Comparison of ENCODE assay signal across 24 mouse cellular contexts in the genomic region with DNA sequence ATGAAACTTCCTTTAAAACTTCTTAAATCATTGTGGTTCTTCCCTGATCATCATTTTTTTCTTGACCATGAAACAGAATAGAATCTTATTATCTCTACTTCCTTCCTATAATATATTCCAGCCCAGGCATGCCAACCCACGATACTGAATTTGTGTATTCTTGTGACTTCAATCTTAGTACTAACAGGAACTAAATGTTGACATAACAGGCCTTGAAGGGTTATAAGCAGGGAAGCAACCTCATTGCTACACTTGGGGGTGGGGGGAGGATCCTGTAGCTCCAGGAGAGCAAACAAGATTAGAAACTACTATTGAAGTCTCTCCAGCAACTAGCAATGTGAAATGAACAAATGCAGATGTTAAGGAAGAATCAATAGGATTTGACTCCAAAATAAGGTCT.
A peak's percentile ranks its signal among the peaks of the same experiment; 100 is the strongest.
DNase-seq lines count a peak whose midpoint lies in the region; ATAC-seq and TF ChIP-seq lines count a peak whose summit lies in the region.
"Had no signal": no experiment of that assay in that cellular context is flagged by ENCODE, and none has a peak within 500 bp of the region (broad histone marks: within the 10 kb centered on the region; RNA-seq: fewer than 3 reads in every experiment).

No protein-coding gene starts in this region.

- H3K27me3 ChIP-seq in lung, embryonic 14.5 days (ENCODE audit: insufficient read depth, low read length), result no peaks in the 10 kb centered on the region
- H3K27me3 ChIP-seq in forebrain, embryonic 12.5 days, result peaks cover 16% of the 10 kb centered on the region
- H3K27me3 ChIP-seq in midbrain, embryonic 16.5 days (ENCODE audit: control insufficient read depth, insufficient read depth, low read depth, low read length), result peaks cover 3% of the 10 kb centered on the region; the same call in 1 of the 2 replicates
- H3K27me3 ChIP-seq: CH12.LX had no signal

- peak; percentile 1 for DNase-seq in lung, embryonic 14.5 days
- no peak for DNase-seq in lung, postnatal 4 days
- DNase-seq in lung, postnatal 10 days, result peak; percentile 18
- DNase-seq in lung, postnatal 25 days (ENCODE audit: low spot score), result peak; percentile 27
- DNase-seq: adrenal gland, adult 8-10 months; adrenal gland, postnatal 14 days; adrenal gland, postnatal 36 days; B cell, adult 2 months; cerebellum, adult 11-12 months; cerebellum, adult 2 months; cerebellum, adult 9-10 months; cerebellum, postnatal 10 days; cerebellum, postnatal 25 days had no signal

- TF ChIP-seq CTCF in lung, embryonic 14.5 days (IDR thresholded peaks at IDR 0.05; ENCODE audit: low read depth), result no peak

- H3K27ac ChIP-seq in lung, embryonic 14.5 days (ENCODE audit: low read depth), result no peak overlapping the region
- no peak overlapping the region for H3K27ac ChIP-seq in forebrain, embryonic 12.5 days
- H3K27ac ChIP-seq in midbrain, embryonic 16.5 days (ENCODE audit: low read length), result no peak overlapping the region
- H3K27ac ChIP-seq: embryonic facial prominence, embryonic 10.5 days; embryonic facial prominence, embryonic 12.5 days had no signal

- no peak overlapping the region for H3K4me3 ChIP-seq in lung, embryonic 14.5 days (ENCODE audit: low read depth, low read length)
- H3K4me3 ChIP-seq in forebrain, embryonic 12.5 days (replicated peaks), result no peak overlapping the region
- no peak overlapping the region for H3K4me3 ChIP-seq in midbrain, embryonic 16.5 days (ENCODE audit: low read depth, low read length)
- H3K4me3 ChIP-seq: embryonic facial prominence, embryonic 10.5 days; embryonic facial prominence, embryonic 12.5 days had no signal

- H3K36me3 ChIP-seq in lung, embryonic 14.5 days (ENCODE audit: insufficient read depth), result no peaks in the 10 kb centered on the region
- no peaks in the 10 kb centered on the region for H3K36me3 ChIP-seq in forebrain, embryonic 12.5 days (replicated peaks)
- H3K36me3 ChIP-seq in midbrain, embryonic 16.5 days (ENCODE audit: control insufficient read depth, insufficient read depth, low read length), result no peaks in the 10 kb centered on the region
- H3K36me3 ChIP-seq: embryonic facial prominence, embryonic 10.5 days; embryonic facial prominence, embryonic 12.5 days; G1E had no signal

- no peaks in the 10 kb centered on the region for H3K9me3 ChIP-seq in lung, embryonic 14.5 days (ENCODE audit: low read depth, low read length)
- H3K9me3 ChIP-seq in forebrain, embryonic 12.5 days, result no peaks in the 10 kb centered on the region
- H3K9me3 ChIP-seq in midbrain, embryonic 16.5 days (replicated peaks; ENCODE audit: control insufficient read depth, low read length, poor library complexity, severe bottlenecking), result no peaks in the 10 kb centered on the region
- H3K9me3 ChIP-seq: embryonic facial prominence, embryonic 10.5 days; embryonic facial prominence, embryonic 12.5 days; G1E had no signal

- H3K4me2 ChIP-seq in lung, embryonic 14.5 days, result no peak overlapping the region
- no peak overlapping the region for H3K4me2 ChIP-seq in forebrain, embryonic 12.5 days
- H3K4me2 ChIP-seq in midbrain, embryonic 16.5 days (ENCODE audit: low read length), result no peak overlapping the region
- H3K4me2 ChIP-seq: embryonic facial prominence, embryonic 12.5 days had no signal

- 31% methylated on average over 1 of the region's 1 CpGs for WGBS in lung, embryonic 14.5 days
- WGBS in forebrain, embryonic 12.5 days, result 86% methylated on average over 1 of the region's 1 CpGs
- WGBS in midbrain, embryonic 16.5 days, result 86% methylated on average over 1 of the region's 1 CpGs

- no peaks in the 10 kb centered on the region for H3K4me1 ChIP-seq in lung, embryonic 14.5 days (ENCODE audit: insufficient read depth)
- no peaks in the 10 kb centered on the region for H3K4me1 ChIP-seq in forebrain, embryonic 12.5 days
- no peaks in the 10 kb centered on the region for H3K4me1 ChIP-seq in midbrain, embryonic 16.5 days (ENCODE audit: control insufficient read depth, insufficient read depth, low read length)
- H3K4me1 ChIP-seq: embryonic facial prominence, embryonic 10.5 days; embryonic facial prominence, embryonic 12.5 days had no signal

- no peak for ATAC-seq in lung, embryonic 14.5 days (ENCODE audit: insufficient read depth)
- peak; percentile 27; the same call in 1 of the 2 replicates for ATAC-seq in megakaryocyte, adult 5-6 weeks (ENCODE audit: poor library complexity, severe bottlenecking)
- no peak for ATAC-seq in forebrain, embryonic 12.5 days (ENCODE audit: low FRiP score)
- no peak for ATAC-seq in midbrain, embryonic 16.5 days
- ATAC-seq: activated CD4-positive, CD25-positive, alpha-beta regulatory T cell, adult 4 months; CD4-positive, CD25-positive, alpha-beta regulatory T cell, adult 4 months; forebrain, embryonic 14.5 days; Patski had no signal

- no peak overlapping the region for H3K9ac ChIP-seq in lung, embryonic 14.5 days
- no peak overlapping the region for H3K9ac ChIP-seq in forebrain, embryonic 12.5 days
- no peak overlapping the region for H3K9ac ChIP-seq in midbrain, embryonic 16.5 days (ENCODE audit: low read depth, low read length)
- H3K9ac ChIP-seq: embryonic facial prominence, embryonic 12.5 days had no signal

Comparison
In these comparisons a context has a peak if more than half of its experiments do, and no peak if none do; other contexts are left out.
1. DNase-seq: peak in lung, embryonic 14.5 days (single experiment), lung, postnatal 10 days (single experiment) and lung, postnatal 25 days (single experiment); none in lung, postnatal 4 days (0 of 2).